9 mouse cellular contexts compared by ENCODE assay signal in genomic region chr5:90588708-90589595, GRCm38 (mm10). TPM values are rescaled to one million over a fixed set of nuclear protein-coding genes. Genes with fewer than 3 reads are reported as not detected.
DNase-seq lines count a peak whose midpoint lies in the region; ATAC-seq and TF ChIP-seq lines count a peak whose summit lies in the region.
"Had no signal": no experiment of that assay in that cellular context is flagged by ENCODE, and none has a peak within 500 bp of the region (broad histone marks: within the 10 kb centered on the region; RNA-seq: fewer than 3 reads in every experiment).

No protein-coding gene starts in this region.

- no peak for ATAC-seq in heart, embryonic 13.5 days (ENCODE audit: extremely low read depth, insufficient number of reproducible peaks, low FRiP score, low TSS enrichment)
- peak; percentile 48 for ATAC-seq in kidney, postnatal 0 days (replicated peaks; ENCODE audit: low FRiP score, low read depth)
- ATAC-seq in monocyte, adult 5-6 weeks (replicated peaks; ENCODE audit: insufficient number of reproducible peaks, low FRiP score, low TSS enrichment, poor library complexity, severe bottlenecking): peak; percentile 64; the same call in 1 of the 2 replicates
- ATAC-seq in stomach, embryonic 14.5 days (ENCODE audit: insufficient number of reproducible peaks, insufficient read depth, low FRiP score, low read depth): peak; percentile 72; the same call in 1 of the 2 replicates

- TF ChIP-seq CTCF in brain, embryonic 14.5 days (IDR thresholded peaks at IDR 0.05; ENCODE audit: borderline replicate concordance, extremely low read depth, insufficient read depth, insufficient read length): peak; percentile 93
- peak; percentile 96 for TF ChIP-seq CTCF in kidney, postnatal 0 days (IDR thresholded peaks at IDR 0.05; ENCODE audit: low read depth)

- H3K36me3 ChIP-seq in erythroblast, embryonic 14.5 days (ENCODE audit: control insufficient read depth): no peaks in the 10 kb centered on the region
- no peaks in the 10 kb centered on the region for H3K36me3 ChIP-seq in heart, embryonic 13.5 days
- no peaks in the 10 kb centered on the region for H3K36me3 ChIP-seq in kidney, postnatal 0 days (ENCODE audit: insufficient read depth, low read length)
- no peaks in the 10 kb centered on the region for H3K36me3 ChIP-seq in stomach, embryonic 14.5 days (ENCODE audit: control insufficient read depth, insufficient read depth, low read length)

- peak overlapping the region; percentile 40 for H3K4me3 ChIP-seq in erythroblast, embryonic 14.5 days (replicated peaks)
- H3K4me3 ChIP-seq in heart, embryonic 13.5 days: peak overlapping the region; percentile 51
- peak overlapping the region; percentile 34 for H3K4me3 ChIP-seq in kidney, postnatal 0 days (replicated peaks; ENCODE audit: low read depth, low read length)
- H3K4me3 ChIP-seq in stomach, embryonic 14.5 days (ENCODE audit: low read depth, low read length): peak overlapping the region; percentile 31

- peak; percentile 29 to 47 for DNase-seq in CD8-positive naive resting alpha-beta T cell, adult 2 months (ENCODE audit: low read depth in 2 of 2, low spot score in 2 of 2)
- DNase-seq in brain, embryonic 14.5 days (ENCODE audit: low read depth): peak; percentile 88
- peak; percentile 89 for DNase-seq in kidney, postnatal 0 days (ENCODE audit: low spot score)
- DNase-seq in liver: peak; percentile 44

- H3K27me3 ChIP-seq in erythroblast, embryonic 14.5 days (ENCODE audit: control insufficient read depth): no peaks in the 10 kb centered on the region
- no peaks in the 10 kb centered on the region for H3K27me3 ChIP-seq in heart, embryonic 13.5 days (replicated peaks)
- no peaks in the 10 kb centered on the region for H3K27me3 ChIP-seq in kidney, postnatal 0 days (ENCODE audit: insufficient read depth, low read length)
- no peaks in the 10 kb centered on the region for H3K27me3 ChIP-seq in stomach, embryonic 14.5 days (ENCODE audit: control insufficient read depth, insufficient read depth, low read length)

- H3K9me3 ChIP-seq in erythroblast, embryonic 14.5 days (ENCODE audit: control insufficient read depth, low read length): no peaks in the 10 kb centered on the region
- no peaks in the 10 kb centered on the region for H3K9me3 ChIP-seq in heart, embryonic 13.5 days
- H3K9me3 ChIP-seq in kidney, postnatal 0 days (replicated peaks; ENCODE audit: low read length): no peaks in the 10 kb centered on the region
- H3K9me3 ChIP-seq in stomach, embryonic 14.5 days (ENCODE audit: control insufficient read depth, low read depth, low read length): no peaks in the 10 kb centered on the region

- no peak overlapping the region for H3K27ac ChIP-seq in heart, embryonic 13.5 days (replicated peaks)
- H3K27ac ChIP-seq in kidney, postnatal 0 days: no peak overlapping the region
- no peak overlapping the region for H3K27ac ChIP-seq in stomach, embryonic 14.5 days (ENCODE audit: low read length)

- TF ChIP-seq POLR2A in brain, embryonic 14.5 days (IDR thresholded peaks at IDR 0.05; ENCODE audit: borderline replicate concordance, extremely low read depth, insufficient read depth, insufficient read length, poor library complexity, severe bottlenecking): no peak

- peak overlapping the region; percentile 73 for H3K9ac ChIP-seq in heart, embryonic 13.5 days
- peak overlapping the region; percentile 42; the same call in 1 of the 2 replicates for H3K9ac ChIP-seq in kidney, postnatal 0 days (ENCODE audit: low read depth, low read length)
- H3K9ac ChIP-seq in stomach, embryonic 14.5 days (replicated peaks; ENCODE audit: low read depth, low read length): 0 out of 2 replicates have a peak overlapping the region, but pooled peaks have one; percentile 30

- H3K4me2 ChIP-seq in heart, embryonic 13.5 days: peak overlapping the region; percentile 77
- H3K4me2 ChIP-seq in kidney, postnatal 0 days (ENCODE audit: low read length): peak overlapping the region; percentile 67
- H3K4me2 ChIP-seq in stomach, embryonic 14.5 days (replicated peaks; ENCODE audit: low read depth, low read length): peak overlapping the region; percentile 64

- H3K4me1 ChIP-seq in erythroblast, embryonic 14.5 days (ENCODE audit: control insufficient read depth): no peaks in the 10 kb centered on the region
- no peaks in the 10 kb centered on the region for H3K4me1 ChIP-seq in heart, embryonic 13.5 days
- H3K4me1 ChIP-seq in kidney, postnatal 0 days (replicated peaks; ENCODE audit: insufficient read depth, low read length): no peaks in the 10 kb centered on the region
- H3K4me1 ChIP-seq in stomach, embryonic 14.5 days (ENCODE audit: control insufficient read depth, insufficient read depth, low read length): no peaks in the 10 kb centered on the region

- WGBS in heart, embryonic 13.5 days: 22% methylated on average over 25 of the region's 25 CpGs
- 25% methylated on average over 25 of the region's 25 CpGs for WGBS in kidney, postnatal 0 days
- WGBS in stomach, embryonic 14.5 days: 24% methylated on average over 25 of the region's 25 CpGs

RNA-seq across cellular contexts. Expression of gene 5830473C10Rik, which starts 28.0 kb away (rescaled TPM):
- polyA plus RNA-seq in brain, embryonic 14.5 days (2012; rRNA removed): 0.03 and 0.04 TPM in 2 replicates
- not detected in 2 replicates for polyA plus RNA-seq in erythroblast, embryonic 14.5 days (2012)
- polyA plus RNA-seq in heart, embryonic 13.5 days (2015; fragmentation: Nextera tagmentation; extraction: Ambion mirVana): not detected in 2 replicates
- 0.29 and 0.34 TPM in 2 replicates for polyA plus RNA-seq in kidney, postnatal 0 days (2015; fragmentation: Nextera tagmentation; extraction: Ambion mirVana)
- total RNA-seq in monocyte, adult 5-6 weeks (2017): not detected in 3 replicates
- polyA plus RNA-seq in stomach, embryonic 14.5 days (2014; fragmentation: Nextera tagmentation; extraction: Ambion mirVana): 0.19 and 0.42 TPM in 2 replicates
- total RNA-seq: gastrocnemius, adult 8-10 months had no signal

RNA-seq across cellular contexts. Expression of gene Rassf6, which starts 51.5 kb away (rescaled TPM):
- 0.79 and 1.1 TPM in 2 replicates for polyA plus RNA-seq in brain, embryonic 14.5 days (2012; rRNA removed)
- not detected in 2 replicates for polyA plus RNA-seq in erythroblast, embryonic 14.5 days (2012)
- 0.43 and 0.71 TPM in 2 replicates for polyA plus RNA-seq in heart, embryonic 13.5 days (2015; fragmentation: Nextera tagmentation; extraction: Ambion mirVana)
- polyA plus RNA-seq in kidney, postnatal 0 days (2015; fragmentation: Nextera tagmentation; extraction: Ambion mirVana): 27.8 and 31.6 TPM in 2 replicates
- total RNA-seq in monocyte, adult 5-6 weeks (2017): 0.76 TPM in 1 of 3 replicates, not detected in the others
- 5.5 and 5.8 TPM in 2 replicates for polyA plus RNA-seq in stomach, embryonic 14.5 days (2014; fragmentation: Nextera tagmentation; extraction: Ambion mirVana)
- total RNA-seq: gastrocnemius, adult 8-10 months had no signal

Comparison
In these comparisons a context has a peak if more than half of its experiments do, and no peak if none do; other contexts are left out.
1. DNase-seq: peak in every context shown above with its lines; median percentile 89 in kidney, postnatal 0 days; 88 in brain, embryonic 14.5 days; 44 in liver; 38 in CD8-positive naive resting alpha-beta T cell, adult 2 months.